Mouse (Mus musculus) liver, postnatal 0 days (tissue): ENCODE results near the gene Palb2.

ENCODE experiments used
- CTCF ChIP-seq: sonication (generic); IDR thresholded peaks from 2 replicates; pipeline ENCODE4 v1.5.1; 2016; ENCODE audit warnings: antibody characterized with exemption, low read depth
- EP300 ChIP-seq: IDR thresholded peaks from 2 replicates; pipeline ENCODE4 v1.6.1; 2016; ENCODE audit warnings: antibody characterized with exemption, low read depth, mild to moderate bottlenecking

- TF ChIP-seq EP300 (no peak), CTCF (no peak)
Observed at GRCm38 (mm10) chr7:122087195-122087982, 45.4 kb downstream of the Palb2 start.
